Mouse (Mus musculus) neural tube, embryonic 11.5 days (tissue): ENCODE results near the gene Szrd1. TPM values are rescaled to one million over a fixed set of nuclear protein-coding genes. Genes with fewer than 3 reads are reported as not detected.

Source experiments
- polyA plus RNA-seq: library from polyadenylated mRNA; unstranded; fragments of >200 nt; fragmentation: Nextera tagmentation; extraction: Ambion mirVana; gene quantifications from 2 replicates; pipeline ENCODE4 v1.2.1, GENCODE M21; 2014

Szrd1 gene
- polyA plus RNA-seq, 1 experiment from 2014 or later: 30.7 TPM

Other genes with a start within 250 kb of the Szrd1 start
- gene Padi2, start 233.4 kb downstream of the Szrd1 start, polyA plus RNA-seq: 1.1 and 1.7 TPM in 2 replicates
- gene Sdhb, start 178.6 kb downstream of the Szrd1 start, polyA plus RNA-seq: 408 and 418 TPM in 2 replicates
- gene Atp13a2, start 152.9 kb downstream of the Szrd1 start, polyA plus RNA-seq: 58.7 and 59.7 TPM in 2 replicates
- gene Mfap2, start 129.4 kb downstream of the Szrd1 start, polyA plus RNA-seq: 279 and 295 TPM in 2 replicates
- gene Crocc, start 79.2 kb downstream of the Szrd1 start, polyA plus RNA-seq: 7.9 and 10.3 TPM in 2 replicates
- gene Necap2, start 61.4 kb downstream of the Szrd1 start, polyA plus RNA-seq: 47.7 and 53.0 TPM in 2 replicates
- gene Spata21, start 51.4 kb downstream of the Szrd1 start, polyA plus RNA-seq: not detected in 2 replicates
- gene Fbxo42, start 8.1 kb upstream of the Szrd1 start, polyA plus RNA-seq: 29.3 and 30.3 TPM in 2 replicates
- 5.4 and 6.5 TPM in 2 replicates for gene Rsg1, start 74.2 kb upstream of the Szrd1 start, polyA plus RNA-seq
- gene Arhgef19, start 99.7 kb upstream of the Szrd1 start, polyA plus RNA-seq: 1.2 and 2.3 TPM in 2 replicates
- 1.6 and 2.5 TPM in 2 replicates for gene Epha2, start 161.5 kb upstream of the Szrd1 start, polyA plus RNA-seq
- gene Fam131c, start 228.4 kb upstream of the Szrd1 start, polyA plus RNA-seq: 0.34 and 0.85 TPM in 2 replicates